Mouse (Mus musculus) lung, postnatal 0 days (tissue): ENCODE measurements around the gene Scn1a. TPM values are rescaled to one million over a fixed set of nuclear protein-coding genes. Genes with fewer than 3 reads are reported as not detected.

Experiments used
- ATAC-seq: fragments of 200-750 bp; cut with Nextera tagmentation; 2 replicates; pipeline ENCODE4 v1.8.0; 2017; ENCODE audit warnings: moderate library complexity
- DNase-seq: peaks from one replicate; pipeline ENCODE4 v3.0.0-alpha.2; 2016; ENCODE audit warnings: low spot score
- H3K27ac ChIP-seq: fragments of 300-500 bp; sonication (generic); 2 replicates; pipeline ENCODE4 v1.5.1; 2014; ENCODE audit warnings: antibody characterized with exemption, mild to moderate bottlenecking, low read length, mixed read lengths
- H3K27me3 ChIP-seq: fragments of 300-500 bp; sonication (generic); replicated peaks from 2 replicates; pipeline ENCODE4 v1.6.1; 2014; ENCODE audit warnings: low read length, mixed read lengths; ENCODE audit not compliant: insufficient read depth
- H3K36me3 ChIP-seq: fragments of 300-500 bp; sonication (generic); 2 replicates; pipeline ENCODE4 v1.6.1; 2014; ENCODE audit warnings: low read length, mixed read lengths; ENCODE audit not compliant: insufficient read depth
- H3K4me1 ChIP-seq: fragments of 300-500 bp; sonication (generic); 2 replicates; pipeline ENCODE4 v1.6.1; 2014; ENCODE audit warnings: antibody characterized with exemption, low read depth, low read length, mixed read lengths; ENCODE audit not compliant: insufficient read depth
- H3K4me2 ChIP-seq: fragments of 300-500 bp; sonication (generic); replicated peaks from 2 replicates; pipeline ENCODE4 v1.6.1; 2014; ENCODE audit warnings: low read depth, mild to moderate bottlenecking, low read length, moderate library complexity, mixed read lengths
- H3K4me3 ChIP-seq: fragments of 300-500 bp; sonication (generic); 2 replicates; pipeline ENCODE4 v1.5.1; 2014; ENCODE audit warnings: low read depth, low read length
- H3K9ac ChIP-seq: fragments of 300-500 bp; sonication (generic); replicated peaks from 2 replicates; pipeline ENCODE4 v1.6.1; 2014; ENCODE audit warnings: low read depth, mild to moderate bottlenecking
- H3K9me3 ChIP-seq: fragments of 300-500 bp; sonication (generic); 2 replicates; pipeline ENCODE4 v1.6.1; 2016; ENCODE audit warnings: low read length, mixed read lengths
- CTCF ChIP-seq: IDR thresholded peaks from 2 replicates; pipeline ENCODE4 v1.5.1; 2016; ENCODE audit warnings: antibody characterized with exemption, mild to moderate bottlenecking
- EP300 ChIP-seq: IDR thresholded peaks from 2 replicates; pipeline ENCODE4 v1.6.1; 2016; ENCODE audit warnings: antibody characterized with exemption, mild to moderate bottlenecking, control low read depth
- WGBS: fragments of 180-500 bp; shearing (Covaris S2); extraction: QIAGEN DNeasy Blood & Tissue Kit; methylation state at CpG from one replicate; pipeline ENCODE4 v1.1.7; 2014; 5-methylcytosine and 5-hydroxymethylcytosine counted together
- polyA plus RNA-seq: library from polyadenylated mRNA; unstranded; fragments of >200 nt; fragmentation: Nextera tagmentation; extraction: Ambion mirVana; gene quantifications from 2 replicates; pipeline ENCODE4 v1.2.1, GENCODE M21; 2015

The Scn1a gene
- polyA plus RNA-seq, 1 experiment from 2014 or later = not detected

DNA sequence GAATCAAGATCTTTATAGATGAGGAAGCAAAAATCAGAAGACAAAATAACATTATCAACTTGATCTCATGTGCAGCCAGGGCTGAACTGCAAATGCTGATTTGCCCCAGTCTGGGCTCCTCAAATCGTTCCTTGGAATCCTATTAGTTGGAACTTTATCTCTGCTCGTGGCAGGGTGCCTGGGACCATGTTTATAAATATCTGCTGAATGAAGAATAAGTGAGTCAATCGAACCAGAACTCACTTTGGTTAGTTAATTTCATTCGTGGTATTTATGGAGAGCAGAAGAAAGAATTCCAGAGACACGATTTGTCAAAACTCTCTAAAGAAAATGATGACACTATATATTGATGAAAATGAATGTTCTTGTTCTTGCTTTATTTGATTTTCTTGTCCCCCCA, 48.1 kb downstream of the Scn1a start:
- no peaks in the 10 kb centered on the region for H3K9me3 ChIP-seq
- no peaks in the 10 kb centered on the region for H3K36me3 ChIP-seq
- H3K4me1 ChIP-seq = no peaks in the 10 kb centered on the region
- H3K4me3 ChIP-seq = no peak overlapping the region
- H3K4me2 ChIP-seq = no peak overlapping the region
- H3K27me3 ChIP-seq = no peaks in the 10 kb centered on the region
- ATAC-seq (no peak), DNase-seq (no peak)
- TF ChIP-seq EP300 (no peak), CTCF (no peak)
- no peak overlapping the region for H3K9ac ChIP-seq
- no peak overlapping the region for H3K27ac ChIP-seq
- 54% methylated on average over 5 of the region's 5 CpGs for WGBS

DNA sequence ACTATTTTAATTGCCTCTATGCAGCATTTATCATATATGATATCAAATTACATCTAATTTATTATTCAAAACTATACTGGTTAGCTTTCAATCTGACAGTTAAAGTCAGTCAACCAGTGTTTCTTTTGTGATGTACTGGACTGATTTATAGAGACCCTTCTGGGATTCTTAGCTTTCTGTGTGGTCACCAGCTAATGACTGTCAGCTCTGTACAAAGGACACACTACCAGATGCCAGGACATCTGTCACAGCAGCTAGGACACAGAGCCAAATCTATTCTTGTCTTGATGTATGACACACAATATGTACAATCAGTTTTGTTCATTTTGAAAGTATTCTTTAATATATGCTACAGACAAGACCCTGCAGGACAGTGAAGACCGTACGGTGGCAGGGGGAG, 72.7 kb downstream of the Scn1a start:
- no peak overlapping the region for H3K4me2 ChIP-seq
- DNase-seq = no peak
- H3K27ac ChIP-seq = no peak overlapping the region
- no peaks in the 10 kb centered on the region for H3K9me3 ChIP-seq
- no peaks in the 10 kb centered on the region for H3K4me1 ChIP-seq
- H3K9ac ChIP-seq = no peak overlapping the region
- WGBS = 84% methylated on average over 2 of the region's 2 CpGs
- TF ChIP-seq CTCF (no peak), EP300 (no peak)
- ATAC-seq = no peak
- no peak overlapping the region for H3K4me3 ChIP-seq
- H3K36me3 ChIP-seq = no peaks in the 10 kb centered on the region
- H3K27me3 ChIP-seq = no peaks in the 10 kb centered on the region

DNA sequence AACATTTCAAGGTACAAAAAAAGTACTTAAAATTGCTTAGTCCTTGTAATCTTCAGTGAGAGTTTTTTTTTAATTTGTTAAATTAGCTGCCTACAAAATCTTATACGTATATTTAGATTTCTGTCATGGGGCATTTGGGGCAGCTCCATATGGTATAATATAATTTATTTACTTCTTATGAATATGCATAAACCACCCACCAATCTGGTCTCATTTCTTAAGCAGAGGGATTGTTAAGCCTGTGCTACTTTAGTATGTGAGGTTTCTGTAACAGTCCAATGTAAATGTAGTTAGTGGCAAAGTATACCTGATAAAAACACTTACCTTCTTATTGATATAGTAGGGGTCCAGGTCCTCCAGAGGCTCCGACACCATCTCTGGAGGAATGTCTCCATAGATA, 90.0 kb downstream of the Scn1a start:
- no peaks in the 10 kb centered on the region for H3K27me3 ChIP-seq
- no peak overlapping the region for H3K4me3 ChIP-seq
- H3K9me3 ChIP-seq = no peaks in the 10 kb centered on the region
- H3K36me3 ChIP-seq = no peaks in the 10 kb centered on the region
- ATAC-seq = no peak
- H3K4me2 ChIP-seq = no peak overlapping the region
- WGBS = 73% methylated on average over 2 of the region's 2 CpGs
- no peak overlapping the region for H3K9ac ChIP-seq
- DNase-seq = no peak
- no peak overlapping the region for H3K27ac ChIP-seq
- no peaks in the 10 kb centered on the region for H3K4me1 ChIP-seq
- TF ChIP-seq CTCF (no peak), EP300 (no peak)

DNA sequence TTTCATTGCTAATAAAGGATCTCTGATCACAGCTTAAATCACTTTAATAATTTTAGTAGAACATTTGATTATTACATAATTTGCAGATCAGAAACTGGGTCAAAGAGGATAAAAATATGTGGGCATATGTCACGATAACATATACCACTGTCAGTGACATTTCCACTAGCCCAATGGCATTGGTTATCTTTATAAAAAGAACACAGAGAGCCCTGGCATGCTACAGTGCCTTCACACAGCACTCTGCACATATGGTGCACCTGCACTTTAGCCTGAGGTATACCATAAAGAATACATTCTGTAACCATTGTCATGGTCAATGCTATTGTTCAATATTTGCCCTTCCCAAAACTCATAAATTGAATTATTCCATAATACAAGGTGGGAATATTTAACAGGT, 94.0 kb downstream of the Scn1a start:
- no peak overlapping the region for H3K9ac ChIP-seq
- H3K27ac ChIP-seq = no peak overlapping the region
- H3K4me2 ChIP-seq = no peak overlapping the region
- WGBS = 91% methylated on average over 1 of the region's 1 CpGs
- no peaks in the 10 kb centered on the region for H3K36me3 ChIP-seq
- no peak overlapping the region for H3K4me3 ChIP-seq
- no peak for DNase-seq
- no peaks in the 10 kb centered on the region for H3K9me3 ChIP-seq
- no peaks in the 10 kb centered on the region for H3K27me3 ChIP-seq
- TF ChIP-seq CTCF (no peak), EP300 (no peak)
- ATAC-seq = no peak
- no peaks in the 10 kb centered on the region for H3K4me1 ChIP-seq

DNA sequence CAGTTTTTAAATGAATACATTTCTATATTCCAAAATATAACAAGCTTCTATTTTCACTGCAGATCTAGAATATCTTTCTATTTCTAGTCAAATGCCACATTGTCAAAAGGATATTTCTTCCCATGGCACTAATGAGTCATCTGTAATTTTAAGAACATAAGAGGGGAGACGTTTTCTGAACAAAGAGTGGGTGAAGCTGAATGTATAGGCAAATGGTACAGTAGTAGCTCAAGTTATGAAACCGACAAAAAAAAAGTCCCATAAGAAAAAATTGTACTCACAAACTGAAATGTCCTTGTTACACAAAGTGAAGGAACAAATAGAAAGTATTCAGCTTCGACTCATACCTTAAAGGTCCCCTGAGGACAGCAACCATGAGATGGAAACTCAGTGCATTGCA, 94.5 kb downstream of the Scn1a start:
- H3K27me3 ChIP-seq = no peaks in the 10 kb centered on the region
- TF ChIP-seq CTCF (no peak), EP300 (no peak)
- H3K4me2 ChIP-seq = no peak overlapping the region
- H3K9ac ChIP-seq = no peak overlapping the region
- H3K36me3 ChIP-seq = no peaks in the 10 kb centered on the region
- DNase-seq (no peak), ATAC-seq (no peak)
- 63% methylated on average over 3 of the region's 3 CpGs for WGBS
- H3K9me3 ChIP-seq = no peaks in the 10 kb centered on the region
- H3K4me1 ChIP-seq = no peaks in the 10 kb centered on the region
- H3K4me3 ChIP-seq = no peak overlapping the region
- H3K27ac ChIP-seq = no peak overlapping the region

DNA sequence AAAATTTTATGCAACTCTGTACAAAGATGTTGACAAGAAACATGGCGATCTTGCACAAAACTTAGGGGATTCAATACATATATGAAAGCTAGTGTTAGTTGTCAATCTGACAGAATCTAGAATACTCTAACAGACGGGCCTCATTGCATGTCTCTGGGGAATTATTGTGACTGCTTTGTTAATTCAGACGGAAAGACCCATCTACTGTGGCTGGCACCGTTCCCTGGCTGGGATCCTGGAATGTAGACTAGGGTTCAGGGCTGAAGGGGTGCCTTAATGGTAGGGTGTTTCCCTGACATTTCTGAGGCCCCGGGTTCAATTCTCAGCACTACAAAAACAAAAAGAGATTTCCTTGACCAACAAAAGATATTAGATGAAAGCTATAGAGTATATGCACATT, 103.2 kb downstream of the Scn1a start:
- WGBS = 65% methylated on average over 5 of the region's 5 CpGs
- no peak for ATAC-seq

DNA sequence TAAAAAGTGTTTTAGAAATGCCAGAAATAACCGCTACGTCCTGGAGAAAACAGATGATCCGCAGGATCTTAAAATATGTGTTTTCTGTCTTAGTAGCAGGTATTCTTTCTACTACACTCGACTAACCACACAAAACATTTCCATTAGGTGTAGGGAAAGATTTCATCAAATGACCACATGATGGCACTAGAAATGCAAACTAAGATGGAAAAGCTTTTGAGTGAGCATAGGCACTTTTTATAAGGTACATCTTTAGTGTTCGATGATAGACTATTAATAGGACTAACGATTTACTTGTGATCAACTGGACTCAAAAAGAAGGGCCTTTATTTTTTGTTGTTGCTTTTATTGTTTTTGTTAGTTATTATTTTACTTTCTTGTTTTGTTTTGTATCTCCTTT, 104.2 kb downstream of the Scn1a start:
- Histone ChIP-seq H3K4me1 (no peaks in the 10 kb centered on the region), H3K4me3 (no peak overlapping the region), H3K27ac (no peak overlapping the region), H3K4me2 (no peak overlapping the region), H3K36me3 (no peaks in the 10 kb centered on the region), H3K27me3 (no peaks in the 10 kb centered on the region), H3K9me3 (no peaks in the 10 kb centered on the region), H3K9ac (no peak overlapping the region)
- WGBS = 77% methylated on average over 6 of the region's 6 CpGs
- no peak for ATAC-seq
- DNase-seq = peak; percentile 7
- TF ChIP-seq EP300 (no peak), CTCF (peak; percentile 27; the same call in 1 of the 2 replicates)

More for the DNA sequence above, 103.2 kb downstream of the Scn1a start:
- Histone ChIP-seq H3K4me1 (no peaks in the 10 kb centered on the region), H3K27me3 (no peaks in the 10 kb centered on the region), H3K36me3 (no peaks in the 10 kb centered on the region), H3K4me3 (no peak overlapping the region), H3K9ac (no peak overlapping the region), H3K4me2 (no peak overlapping the region), H3K9me3 (no peaks in the 10 kb centered on the region), H3K27ac (no peak overlapping the region)
- DNase-seq = no peak
- no peak for TF ChIP-seq CTCF
- no peak for TF ChIP-seq EP300
